Mouse (Mus musculus) layer of hippocampus, adult 11-12 months (tissue): ENCODE results near the gene Serp2.

Experiments used
- DNase-seq: peaks from one replicate; pipeline ENCODE4 v3.0.0; 2022; ENCODE audit warnings: low spot score

Gene Serp2

DNA sequence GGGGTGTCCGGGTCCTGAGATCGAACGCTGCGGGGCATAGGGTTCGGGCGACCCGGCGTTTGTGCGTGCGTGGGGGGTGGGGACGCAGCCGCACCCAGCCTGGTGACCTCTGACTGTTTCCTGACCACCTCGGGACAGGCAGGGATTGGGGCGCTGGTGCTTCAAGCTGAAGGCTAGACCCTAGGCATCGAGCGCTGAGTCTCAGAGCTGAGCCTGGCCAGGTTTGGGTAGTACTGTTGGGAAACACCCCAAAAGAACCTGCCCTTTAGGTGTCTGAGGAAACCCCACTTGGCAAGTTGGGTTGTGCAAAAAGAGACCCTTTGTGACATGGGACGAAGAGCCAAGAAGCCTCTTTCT, at the start of gene Serp2:
TSS of gene Serp2 (minus strand) at position 38 of the 357 bp plus-strand sequence.
- DNase-seq, result no peak

DNA sequence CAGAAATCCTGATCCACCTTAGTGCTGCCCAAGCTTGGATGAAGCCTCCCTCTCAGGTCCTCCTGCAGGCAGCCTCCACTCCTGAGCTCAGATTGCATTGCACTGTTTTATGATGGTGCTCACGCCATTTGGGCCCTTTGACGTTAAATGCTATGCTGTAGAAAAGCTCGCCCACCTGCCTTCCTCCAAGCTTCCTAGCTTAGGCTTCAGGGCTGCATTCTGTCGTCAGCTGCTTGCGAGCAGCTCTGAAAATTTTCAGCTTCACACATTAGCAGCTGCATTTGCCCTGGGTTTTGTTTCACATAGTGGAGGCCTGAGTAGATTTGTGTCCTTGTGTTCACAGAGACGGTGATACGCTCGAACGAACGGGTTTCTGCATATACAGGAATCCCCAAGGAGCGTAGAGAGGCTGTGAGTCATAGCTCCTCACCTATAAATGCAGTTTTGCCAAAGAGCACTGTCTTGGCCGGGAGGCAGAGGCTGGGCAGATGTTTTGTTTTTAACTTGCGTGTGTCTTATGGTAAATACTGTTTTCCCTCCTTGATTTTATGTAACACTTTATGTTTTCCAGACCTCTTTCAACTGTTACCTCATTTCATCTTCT, 49.3 kb upstream of the Serp2 start:
- DNase-seq, result no peak

DNA sequence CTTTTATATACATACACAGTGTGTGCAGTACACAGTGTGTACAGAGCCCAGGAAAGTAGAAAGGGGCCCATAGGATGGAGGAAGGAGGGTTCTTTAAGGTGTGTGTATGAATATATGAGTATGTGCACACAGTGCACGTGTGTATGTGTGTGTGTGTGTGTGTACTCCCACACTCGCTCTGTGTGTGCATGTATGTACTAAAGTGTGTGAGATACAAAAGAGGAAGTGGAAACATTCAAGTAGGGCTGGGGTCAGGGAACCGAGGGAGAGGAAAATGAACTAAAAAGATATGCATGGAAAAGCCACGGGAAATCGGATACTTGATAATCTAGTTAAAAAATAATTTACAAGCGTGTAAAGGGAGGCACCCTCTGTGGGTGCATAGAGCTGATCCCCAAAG, 47.3 kb upstream of the Serp2 start:
- DNase-seq, result no peak

GRCm38 (mm10) chr14:76601654-76602053, 45.0 kb upstream of the Serp2 start:
- DNase-seq, result no peak

DNA sequence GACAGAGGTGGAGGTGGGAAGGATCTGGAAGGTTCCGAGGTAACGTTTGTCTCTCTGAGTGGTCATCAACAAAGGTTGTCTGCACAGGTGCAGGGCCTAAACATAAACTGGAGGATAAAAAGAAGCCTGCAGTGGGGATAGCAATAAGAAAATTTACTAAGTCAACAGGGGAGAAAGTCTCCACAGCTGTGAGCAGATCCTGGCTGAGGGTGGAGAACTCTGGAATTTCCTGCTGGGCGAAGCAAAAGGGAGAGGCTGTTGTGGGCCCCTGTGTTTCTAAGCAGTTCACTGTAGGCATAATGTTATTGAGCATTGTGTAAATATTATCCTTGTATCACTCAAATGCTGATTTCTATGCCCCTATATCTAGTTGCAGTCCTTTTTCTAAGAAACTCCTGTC, 43.7 kb upstream of the Serp2 start:
- no peak for DNase-seq

- DNase-seq, result no peak
Measured at GRCm38 (mm10) chr14:76599706-76600105, 43.0 kb upstream of the Serp2 start.

GRCm38 (mm10) chr14:76598518-76599216, 42.0 kb upstream of the Serp2 start:
- DNase-seq, result peak; percentile 42

- DNase-seq, result no peak
Measured at GRCm38 (mm10) chr14:76597751-76598150, 41.1 kb upstream of the Serp2 start.

DNA sequence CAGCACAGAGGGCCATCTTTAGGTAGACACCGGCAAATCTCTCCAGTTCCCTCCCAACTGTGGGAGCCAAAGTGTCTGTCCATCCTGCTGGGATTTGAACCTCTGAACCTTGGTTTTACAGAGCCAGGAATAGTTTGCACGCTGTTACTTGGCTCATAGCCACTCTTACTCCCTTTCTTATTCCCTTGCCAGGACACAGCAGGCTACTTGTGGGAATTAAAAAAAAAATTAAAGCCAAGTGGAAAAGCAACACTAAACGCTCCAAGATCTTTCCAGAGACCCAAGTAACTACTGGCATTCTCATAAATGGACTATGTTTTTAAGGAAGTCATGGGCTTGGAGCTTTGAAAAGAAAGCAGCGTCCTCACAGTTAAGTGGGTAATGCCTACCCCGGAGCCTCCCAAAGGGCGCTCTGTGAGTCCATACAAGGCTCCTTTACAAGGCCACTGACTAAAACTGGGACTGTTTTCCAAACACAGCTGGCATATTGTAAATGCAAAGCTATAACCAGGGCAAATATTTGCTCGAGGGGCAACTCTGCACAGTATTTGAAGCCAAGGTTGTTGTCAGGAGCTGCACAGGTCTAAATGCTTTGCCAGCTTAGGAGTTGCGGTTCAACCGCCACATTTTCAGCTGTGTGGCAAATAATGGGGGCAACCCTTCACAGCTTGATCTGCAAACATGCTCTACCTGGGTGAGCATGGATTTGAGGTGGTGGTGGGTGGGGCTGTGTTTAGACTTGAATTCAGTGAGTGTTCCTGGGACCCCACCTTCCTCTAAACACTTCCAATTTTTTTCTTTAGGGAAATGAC, 38.6 kb upstream of the Serp2 start:
- peak; percentile 19 for DNase-seq

GRCm38 (mm10) chr14:76594351-76594885, 37.7 kb upstream of the Serp2 start:
- DNase-seq, result no peak

DNA sequence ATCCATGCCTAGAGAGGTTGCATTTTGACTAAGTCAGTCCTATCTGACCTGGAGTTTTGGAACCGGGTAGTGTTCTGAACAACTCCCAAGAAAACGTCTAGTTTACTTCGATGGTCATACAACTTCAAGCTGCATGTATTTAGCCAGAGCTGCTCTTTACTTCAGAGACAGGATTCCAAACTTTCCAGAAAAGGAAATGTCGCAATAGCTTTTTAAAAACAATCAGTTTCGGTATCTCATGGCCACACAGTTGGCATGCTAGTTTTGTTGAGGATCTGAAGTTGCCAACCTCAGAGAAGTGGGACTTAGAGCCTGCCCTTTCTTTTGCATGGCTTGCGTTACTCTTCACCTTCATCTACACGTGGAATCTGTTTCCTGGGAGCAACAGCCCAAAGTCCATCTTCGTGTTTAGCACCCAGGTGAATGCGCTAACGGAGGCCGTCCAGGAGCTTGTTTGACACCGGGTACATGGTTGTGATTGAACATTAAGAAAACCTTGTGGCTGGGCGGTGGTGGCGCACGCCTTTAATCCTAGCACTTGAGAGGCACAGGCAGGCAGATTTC, 37.0 kb upstream of the Serp2 start:
- no peak for DNase-seq

DNA sequence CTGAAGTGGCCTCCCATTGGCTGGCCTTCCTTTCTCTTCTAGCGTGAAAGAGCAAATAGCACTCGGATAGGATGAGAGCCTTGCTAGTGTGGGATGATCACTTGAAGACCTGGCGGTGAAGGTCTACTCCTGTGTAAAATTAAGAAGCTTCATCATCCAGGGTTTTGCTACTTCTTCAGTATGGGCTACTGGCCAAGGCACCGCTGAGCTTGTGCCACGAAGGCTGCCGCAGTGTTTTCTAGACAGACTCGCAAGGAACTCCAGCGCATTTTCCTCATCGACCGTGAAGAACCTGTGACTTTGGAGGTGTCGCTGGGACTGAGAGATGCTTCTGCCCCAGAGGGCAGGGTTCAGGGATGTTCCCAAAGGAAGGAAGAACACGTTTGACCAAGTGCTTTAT, 36.0 kb upstream of the Serp2 start:
- no peak for DNase-seq

- DNase-seq, result no peak
Measured at GRCm38 (mm10) chr14:76592090-76592489, 35.4 kb upstream of the Serp2 start.

GRCm38 (mm10) chr14:76590134-76590533, 33.4 kb upstream of the Serp2 start:
- no peak for DNase-seq

DNA sequence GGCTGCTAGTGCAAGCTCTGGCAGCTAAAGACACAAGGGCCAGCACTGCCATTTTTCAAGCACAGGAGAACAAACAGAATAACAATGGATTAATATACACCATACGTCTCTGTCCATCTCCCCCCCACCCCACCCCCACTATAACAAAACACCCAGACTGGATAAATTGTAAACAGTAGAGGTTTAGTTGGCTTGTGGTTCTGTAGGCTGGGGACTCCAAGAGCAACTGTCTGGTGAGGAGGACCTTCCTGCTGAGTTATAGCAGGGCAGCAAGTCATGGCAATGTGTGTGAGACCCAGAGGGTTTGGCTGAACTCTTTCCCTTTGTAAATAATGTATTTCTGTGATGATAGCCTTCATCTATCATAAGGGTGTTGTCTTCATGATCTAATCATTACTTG, 33.0 kb upstream of the Serp2 start:
- DNase-seq, result no peak

- no peak for DNase-seq
Measured at GRCm38 (mm10) chr14:76585831-76586405, 29.2 kb upstream of the Serp2 start.

- no peak for DNase-seq
Measured at GRCm38 (mm10) chr14:76583985-76584384, 27.3 kb upstream of the Serp2 start.

GRCm38 (mm10) chr14:76581974-76582922, 25.6 kb upstream of the Serp2 start:
- DNase-seq, result no peak

DNA sequence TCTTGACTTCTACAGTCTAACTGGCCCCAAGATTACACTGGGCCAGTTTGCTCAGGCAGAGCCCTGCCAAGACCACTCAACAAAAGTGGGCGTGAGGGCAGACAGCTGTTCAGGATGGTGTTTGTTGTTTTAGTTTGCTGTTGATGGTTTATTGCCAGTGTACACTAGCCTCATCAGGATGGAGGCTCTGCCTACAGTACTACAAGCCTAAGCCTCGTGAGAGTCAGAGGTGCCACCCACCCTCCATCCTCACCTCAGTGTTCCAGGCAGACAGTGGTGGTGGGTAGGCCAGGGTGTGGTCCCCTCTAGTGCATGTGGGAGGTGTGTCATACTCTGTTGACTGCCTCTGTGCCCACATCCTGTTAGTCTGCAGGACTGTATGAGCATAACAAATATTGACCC, 23.0 kb upstream of the Serp2 start:
- DNase-seq, result no peak

- no peak for DNase-seq
Measured at GRCm38 (mm10) chr14:76577840-76578239, 21.2 kb upstream of the Serp2 start.

DNA sequence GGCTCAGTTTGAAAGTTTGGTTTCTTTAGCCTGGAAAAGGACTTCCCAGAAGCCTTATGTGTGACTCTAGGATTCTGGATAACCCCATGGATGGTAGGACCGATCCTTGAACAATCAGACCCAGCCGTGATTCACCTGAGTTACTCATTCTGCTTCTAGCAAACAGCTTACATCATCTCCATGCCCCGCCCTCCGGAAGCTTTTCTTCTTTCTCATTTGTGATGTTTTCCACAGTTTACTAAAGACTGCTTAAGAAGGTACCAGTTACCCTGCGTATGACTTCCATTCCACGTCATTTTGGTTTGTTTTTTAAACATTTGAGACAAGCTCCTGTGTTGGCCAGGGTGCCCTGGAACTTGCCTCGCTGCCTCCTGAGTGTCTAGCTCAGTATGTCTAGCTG, 13.6 kb upstream of the Serp2 start:
- no peak for DNase-seq
